Mouse (Mus musculus): ENCODE data around the gene Tom1l2.

DNA sequence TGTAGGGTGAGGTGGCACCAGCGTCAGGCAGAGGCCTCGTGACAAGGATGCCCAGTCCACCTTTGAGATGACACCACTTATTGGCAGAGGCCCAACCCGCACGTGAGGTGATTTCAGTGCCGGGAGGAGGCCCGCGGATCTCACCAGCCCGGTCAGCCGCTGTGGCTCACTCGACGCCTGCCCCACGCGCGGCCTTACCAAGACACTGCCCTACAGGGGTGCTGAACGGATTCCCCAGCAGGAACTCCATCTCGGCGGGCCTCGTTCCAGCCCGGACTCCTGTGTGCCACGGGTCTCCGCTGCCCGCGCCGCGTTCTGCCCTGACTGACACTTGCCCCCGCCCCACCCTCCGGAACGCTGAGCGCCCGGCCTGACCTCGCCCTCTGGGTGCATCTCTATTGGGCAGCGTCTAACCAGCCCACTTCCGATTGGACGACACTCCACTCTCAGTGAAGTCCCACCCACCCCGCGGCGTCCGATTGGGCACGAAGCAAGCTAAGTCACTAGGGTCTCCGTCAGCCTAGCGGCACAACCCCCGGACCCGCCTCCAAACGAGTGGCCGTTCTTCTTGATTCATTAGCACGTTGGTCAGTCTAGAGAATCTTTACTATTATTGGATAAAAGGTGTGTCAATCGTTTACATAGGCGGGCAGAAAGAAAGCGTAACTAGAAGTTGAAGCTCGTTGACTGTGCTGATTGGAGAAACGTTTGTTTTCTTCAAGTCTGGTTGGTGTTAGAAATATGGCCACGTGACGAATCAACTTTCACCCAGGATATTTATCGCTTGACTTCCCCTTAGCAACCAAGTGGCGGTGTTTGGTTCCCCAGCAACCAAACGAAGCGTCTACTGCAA, at the start of gene Tom1l2, which contains the start of gene Drc3:
- no peak for TF ChIP-seq POLR2A (IDR thresholded peaks at IDR 0.05; ENCODE audit: borderline replicate concordance, low read depth, low read length)
- TF ChIP-seq CTCF (IDR thresholded peaks at IDR 0.05; ENCODE audit: low read depth, low read length): no peak

Measured in bone marrow macrophage, adult 2 months (primary cell).